Mouse (Mus musculus): ENCODE results near the gene Lsm8. TPM values are rescaled to one million over a fixed set of nuclear protein-coding genes. Genes with fewer than 3 reads are reported as not detected.
"Not testable (repeated sequence)": the region's sequence is repeated elsewhere in the genome, so short reads cannot be mapped to it uniquely, and the experiment has no call there.

Lsm8 gene
- total and polyA plus RNA-seq, 3 experiments = 75.7 to 216 (median 96.3) TPM

- DNase-seq (ENCODE audit: extremely low read depth); H3K27me3 ChIP-seq (replicated peaks); H3K4me2 ChIP-seq (ENCODE audit: insufficient read depth, low read depth, poor library complexity, severe bottlenecking); H3K36me3 ChIP-seq (replicated peaks in 1 of 2; ENCODE audit: control insufficient read depth in 1 of 2, insufficient read depth in 1 of 2, low read length in 1 of 2); H3K79me2 ChIP-seq (replicated peaks; ENCODE audit: control insufficient read depth, extremely low read depth, insufficient read depth, poor library complexity, severe bottlenecking); H3K9me3 ChIP-seq (replicated peaks; ENCODE audit: low read length); dilution Hi-C loops (cut with MboI; ENCODE audit: extremely low pct_ligation_motif_present, extremely low pct_unique_long_range_greater_than_20kb, low sequenced_read_pairs); H3K9ac ChIP-seq (ENCODE audit: insufficient read depth, low read depth); H3K27ac ChIP-seq (ENCODE audit: insufficient read depth, low read depth); in situ Hi-C loops (cut with MboI; ENCODE audit: low pct_ligation_motif_present, low pct_unique_long_range_greater_than_20kb, low sequenced_read_pairs); H3K4me3 ChIP-seq (replicated peaks in 1 of 3; ENCODE audit: low read depth in 2 of 3, low read length in 2 of 3, poor library complexity in 1 of 3): not testable (repeated sequence)
- H3K4me1 ChIP-seq (ENCODE audit: control insufficient read depth in 1 of 2, insufficient read depth in 2 of 2) = peaks cover 0 to 11% of the 10 kb centered on the region in 2 experiments; a peak in 2 of 4 replicates
These were observed 2.8 kb upstream of the Lsm8 start for GRCm38 (mm10) chr6:18845571-18845970.

GRCm38 (mm10) chr6:18848702-18849061, 303 bp downstream of the Lsm8 start:
- Histone ChIP-seq H3K27ac (ENCODE audit: insufficient read depth, low read depth) (0 out of 2 replicates have a peak overlapping the region, but pooled peaks have one; percentile 0), H3K79me2 (replicated peaks; ENCODE audit: control insufficient read depth, extremely low read depth, insufficient read depth, poor library complexity, severe bottlenecking) (peaks cover 12% of the 10 kb centered on the region), H3K4me3 (replicated peaks in 1 of 3; ENCODE audit: low read depth in 2 of 3, low read length in 2 of 3, poor library complexity in 1 of 3) (peak overlapping the region; percentile 76 to 91 (median 84)), H3K36me3 (replicated peaks in 1 of 2; ENCODE audit: control insufficient read depth in 1 of 2, insufficient read depth in 1 of 2, low read length in 1 of 2) (peaks cover 2 to 28% of the 10 kb centered on the region in 2 experiments), H3K9ac (ENCODE audit: insufficient read depth, low read depth) (peak overlapping the region; percentile 83), H3K9me3 (replicated peaks; ENCODE audit: low read length) (no peaks in the 10 kb centered on the region), H3K27me3 (replicated peaks) (no peaks in the 10 kb centered on the region), H3K4me1 (ENCODE audit: control insufficient read depth in 1 of 2, insufficient read depth in 2 of 2) (peaks cover 0 to 18% of the 10 kb centered on the region in 2 experiments; a peak in 2 of 4 replicates), H3K4me2 (ENCODE audit: insufficient read depth, low read depth, poor library complexity, severe bottlenecking) (peak overlapping the region; percentile 98; the same call in 1 of the 2 replicates)
- in situ Hi-C loops (cut with MboI; ENCODE audit: low pct_ligation_motif_present, low pct_unique_long_range_greater_than_20kb, low sequenced_read_pairs) = no loop called here
- dilution Hi-C loops (cut with MboI; ENCODE audit: extremely low pct_ligation_motif_present, extremely low pct_unique_long_range_greater_than_20kb, low sequenced_read_pairs) = no loop called here
- TF ChIP-seq MAFK (IDR thresholded peaks at IDR 0.05; ENCODE audit: insufficient replicate concordance, low read length) (no peak), CHD1 (IDR thresholded peaks at IDR 0.05; ENCODE audit: low read depth, low read length) (no peak), NRF1 (IDR thresholded peaks at IDR 0.05; ENCODE audit: low read depth, low read length) (no peak), RAD21 (IDR thresholded peaks at IDR 0.05; ENCODE audit: low read depth, low read length) (no peak), IRF4 (IDR thresholded peaks at IDR 0.05; ENCODE audit: low read depth, low read length) (no peak), JUND (conservative IDR thresholded peaks at IDR 0.05; ENCODE audit: low read depth, low read length) (no peak), PAX5 (IDR thresholded peaks at IDR 0.05; ENCODE audit: low read length) (no peak), BHLHE40 (IDR thresholded peaks at IDR 0.05; ENCODE audit: low read depth, low read length) (no peak), KAT2A (IDR thresholded peaks at IDR 0.05; ENCODE audit: insufficient replicate concordance, low read length) (no peak), HCFC1 (IDR thresholded peaks at IDR 0.05; ENCODE audit: low read depth, low read length) (no peak), GABPA (IDR thresholded peaks at IDR 0.05; ENCODE audit: insufficient replicate concordance, low read depth, low read length) (no peak), NELFE (IDR thresholded peaks at IDR 0.05; ENCODE audit: low read depth, low read length) (no peak), SIN3A (IDR thresholded peaks at IDR 0.05; ENCODE audit: low read length) (no peak), TBP (conservative IDR thresholded peaks at IDR 0.05; ENCODE audit: low read depth, low read length) (no peak), TCF12 (IDR thresholded peaks at IDR 0.05; ENCODE audit: low read depth, low read length) (no peak), USF1 (IDR thresholded peaks at IDR 0.05; ENCODE audit: low read depth, low read length) (no peak), UBTF (IDR thresholded peaks at IDR 0.05; ENCODE audit: low read depth, low read length) (no peak), ZMIZ1 (IDR thresholded peaks at IDR 0.05; ENCODE audit: low read depth, low read length) (no peak)
- no peak for DNase-seq (ENCODE audit: extremely low read depth)

Measured in CH12.LX (cell line).